Mouse (Mus musculus) adrenal gland, adult 8-10 months (tissue): ENCODE measurements around the gene Lrrc58. TPM values are rescaled to one million over a fixed set of nuclear protein-coding genes. Genes with fewer than 3 reads are reported as not detected.

Experiments
- DNase-seq: peaks from one replicate; pipeline ENCODE4 v3.0.0; 2022
- total RNA-seq, 4 experiments: library from RNA; stranded (reverse); gene quantifications; 2 replicates each; pipeline ENCODE4 v1.2.4; 2022

Gene Lrrc58
- total RNA-seq, result 100 to 1,000 TPM; 130 to 206 (median 160) TPM

DNA sequence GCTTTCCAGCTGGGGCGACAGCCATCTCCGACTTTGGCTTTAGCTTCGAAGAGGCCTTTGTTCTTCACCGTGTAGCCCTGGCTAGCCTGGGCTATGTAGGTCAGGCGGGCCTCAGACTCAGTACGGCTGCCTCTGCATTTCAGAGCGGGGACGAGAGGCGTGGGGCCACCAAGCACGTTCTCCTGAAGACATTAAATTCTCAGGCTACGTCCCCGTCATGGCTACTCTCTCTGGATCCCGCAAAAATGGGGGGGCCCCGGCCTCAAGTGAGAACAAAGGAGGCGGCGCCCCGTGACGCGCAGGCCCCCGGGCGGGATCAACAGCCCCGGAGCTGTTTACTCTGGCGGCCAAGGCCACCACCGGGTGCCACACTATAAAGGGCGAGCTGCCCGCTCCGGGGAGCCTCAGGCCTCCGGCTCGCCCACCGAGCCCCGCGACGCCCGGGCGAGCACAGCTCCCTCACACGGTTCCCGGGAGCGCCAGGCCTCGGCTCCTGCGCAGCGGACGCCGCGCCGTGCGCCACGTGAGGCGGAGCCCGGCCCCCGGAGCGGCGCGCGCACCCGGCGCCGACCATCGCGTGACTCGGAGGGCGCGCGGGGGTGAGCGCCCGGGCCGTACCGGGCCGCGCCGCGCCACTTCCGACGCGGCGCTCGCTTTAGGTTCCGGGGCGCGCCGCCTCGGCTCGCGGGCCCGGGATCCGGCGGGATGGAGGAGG lies at the start of gene Lrrc58:
Lrrc58 (plus strand) TSS at position 599 of the 715 bp plus-strand sequence.
- DNase-seq, result peak; percentile 78

DNA sequence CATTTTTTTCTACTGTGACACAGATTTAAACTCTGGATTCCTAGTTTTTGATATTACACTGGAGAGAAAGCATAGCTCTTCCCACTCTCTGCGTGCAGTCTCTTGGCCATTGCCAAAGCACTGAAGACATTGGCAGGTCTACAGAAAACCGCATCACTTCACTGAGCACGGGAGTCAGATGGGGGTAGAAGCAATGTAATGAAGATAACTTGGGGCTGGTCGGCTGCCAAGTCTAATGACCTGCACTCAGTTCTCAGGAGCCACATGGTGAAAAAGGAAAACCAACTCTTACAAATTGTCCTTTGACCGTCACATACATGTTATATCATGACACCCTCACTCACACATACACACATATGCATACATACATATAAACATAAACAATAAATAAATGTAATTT lies 44.2 kb upstream of the Lrrc58 start:
- no peak for DNase-seq

DNA sequence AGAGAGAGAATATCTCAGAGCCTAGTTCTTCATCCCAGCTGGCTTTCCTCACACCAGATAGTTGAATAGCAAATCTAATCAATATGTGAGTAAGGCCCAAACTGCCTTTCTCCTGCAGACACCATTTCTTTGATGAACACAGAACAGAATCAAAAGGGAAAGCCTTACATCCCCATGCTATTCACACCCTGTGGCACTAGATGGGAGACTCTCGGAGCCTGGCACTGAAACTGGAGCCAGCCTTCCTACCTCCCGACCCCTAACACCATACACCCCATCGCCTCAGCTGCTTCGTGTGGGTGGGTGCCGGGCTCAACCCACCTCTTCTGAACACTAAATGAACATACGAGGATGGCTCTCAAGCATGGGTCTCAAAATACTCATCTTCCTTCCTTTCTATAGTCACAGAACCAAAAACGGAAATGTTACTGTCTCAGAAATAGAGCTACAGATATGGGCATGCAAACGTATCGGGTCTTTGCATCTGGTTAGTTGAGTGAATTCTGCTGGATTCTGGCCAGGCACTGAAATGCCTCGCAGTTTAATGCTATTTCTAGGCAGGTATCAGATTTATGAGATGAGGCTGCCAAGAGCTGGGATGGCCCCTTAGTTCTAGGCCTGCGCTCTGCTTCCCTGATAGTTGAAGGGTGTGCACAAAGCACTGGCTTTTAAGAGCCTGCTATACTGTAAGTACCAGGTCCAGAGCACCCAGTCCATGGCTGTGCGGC lies 43.2 kb upstream of the Lrrc58 start:
- DNase-seq, result no peak

DNA sequence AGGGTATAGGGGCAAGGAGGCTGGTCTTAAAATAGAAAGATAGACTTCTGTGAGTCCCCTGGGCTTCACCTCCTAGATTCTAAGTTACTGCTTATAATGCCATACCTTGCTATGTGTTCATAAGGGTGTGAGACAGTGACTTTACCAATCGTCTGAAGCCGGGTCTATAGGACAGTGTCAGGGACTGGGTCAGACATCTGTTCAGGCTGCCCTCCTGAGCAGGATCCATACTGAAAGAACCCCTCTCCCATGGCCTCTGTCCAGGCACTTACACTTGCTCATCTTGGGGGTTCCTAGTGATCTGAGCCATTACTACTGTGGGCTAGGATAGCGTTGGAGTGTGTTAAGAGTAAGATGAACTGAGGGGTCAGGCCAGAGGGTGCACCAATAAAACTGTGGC lies 41.9 kb upstream of the Lrrc58 start:
- DNase-seq, result no peak

DNA sequence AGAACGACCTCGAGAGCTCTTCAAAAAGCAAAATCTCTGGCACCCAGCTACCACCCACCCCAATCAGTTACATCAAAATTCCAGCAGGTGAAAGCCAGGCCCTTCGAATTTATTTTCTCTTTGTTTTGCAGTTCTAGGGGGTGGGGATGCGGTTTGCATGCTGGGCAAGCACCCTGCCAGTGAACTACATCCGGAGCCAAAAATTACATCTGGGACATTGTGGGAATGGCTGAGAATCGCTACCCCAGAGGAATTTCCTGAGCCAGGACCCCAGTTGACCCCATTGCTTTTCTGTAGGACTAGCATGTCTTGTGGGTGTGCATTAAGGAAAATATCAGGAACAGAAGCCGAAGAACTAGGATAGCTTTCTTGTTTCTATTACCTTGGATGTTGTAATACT lies 37.1 kb upstream of the Lrrc58 start:
- no peak for DNase-seq

DNA sequence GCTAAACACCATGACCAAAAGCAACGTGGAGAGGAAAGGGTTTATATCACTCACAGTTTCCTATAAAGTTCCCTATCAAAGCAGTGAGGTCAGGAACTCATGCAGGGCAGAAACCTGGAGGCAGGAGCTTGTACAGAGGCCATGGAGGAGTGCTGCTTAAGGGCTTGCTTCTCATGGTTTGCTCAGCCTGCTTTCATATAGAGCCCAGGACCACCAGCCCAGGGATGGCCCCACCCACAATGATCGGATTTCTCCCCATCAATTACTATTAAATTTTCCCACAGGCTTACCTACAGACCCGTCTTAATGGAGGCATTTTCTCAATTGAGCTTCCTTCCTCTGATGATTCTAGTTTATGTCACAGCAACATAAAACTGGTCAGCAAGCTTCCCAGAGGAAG lies 30.6 kb upstream of the Lrrc58 start:
- DNase-seq, result no peak

DNA sequence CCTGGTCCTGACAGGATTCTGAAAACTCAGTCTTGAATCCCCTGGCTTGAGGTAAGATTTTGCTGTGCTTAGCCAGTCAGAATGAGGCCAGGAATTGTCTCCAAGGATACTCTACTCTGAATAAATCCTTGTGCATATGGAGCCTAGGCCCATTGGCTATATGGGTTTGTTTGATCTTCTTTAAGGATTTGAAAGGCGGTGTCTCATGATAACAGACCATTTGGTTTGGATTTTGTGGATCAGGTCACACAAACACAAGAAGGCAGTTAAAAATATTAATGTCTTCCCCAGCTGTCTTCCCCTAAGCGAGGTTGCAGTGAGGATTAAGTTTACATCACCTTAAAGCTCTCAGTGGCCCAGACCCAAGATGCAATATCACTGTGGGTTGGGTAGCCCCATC lies 25.8 kb upstream of the Lrrc58 start:
- no peak for DNase-seq

DNA sequence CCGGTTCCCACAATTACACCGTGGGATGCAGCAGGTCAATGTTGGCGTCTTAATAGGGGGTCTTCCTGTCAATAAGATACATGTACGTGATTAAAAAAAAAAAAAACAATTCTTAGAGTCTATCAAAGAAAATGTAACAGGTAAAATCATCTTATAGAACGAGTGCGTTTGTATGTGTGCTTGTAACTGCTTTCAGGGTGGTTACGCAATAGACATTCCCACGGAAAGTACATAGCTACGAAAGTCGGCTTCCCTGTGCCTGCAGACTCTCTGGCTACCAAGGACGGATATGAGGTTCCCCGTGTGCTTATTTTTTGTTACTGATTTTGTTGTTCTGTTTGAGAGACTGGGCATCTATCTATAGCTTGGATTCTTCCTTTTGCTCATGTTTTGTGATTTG lies 24.4 kb upstream of the Lrrc58 start:
- DNase-seq, result no peak

DNA sequence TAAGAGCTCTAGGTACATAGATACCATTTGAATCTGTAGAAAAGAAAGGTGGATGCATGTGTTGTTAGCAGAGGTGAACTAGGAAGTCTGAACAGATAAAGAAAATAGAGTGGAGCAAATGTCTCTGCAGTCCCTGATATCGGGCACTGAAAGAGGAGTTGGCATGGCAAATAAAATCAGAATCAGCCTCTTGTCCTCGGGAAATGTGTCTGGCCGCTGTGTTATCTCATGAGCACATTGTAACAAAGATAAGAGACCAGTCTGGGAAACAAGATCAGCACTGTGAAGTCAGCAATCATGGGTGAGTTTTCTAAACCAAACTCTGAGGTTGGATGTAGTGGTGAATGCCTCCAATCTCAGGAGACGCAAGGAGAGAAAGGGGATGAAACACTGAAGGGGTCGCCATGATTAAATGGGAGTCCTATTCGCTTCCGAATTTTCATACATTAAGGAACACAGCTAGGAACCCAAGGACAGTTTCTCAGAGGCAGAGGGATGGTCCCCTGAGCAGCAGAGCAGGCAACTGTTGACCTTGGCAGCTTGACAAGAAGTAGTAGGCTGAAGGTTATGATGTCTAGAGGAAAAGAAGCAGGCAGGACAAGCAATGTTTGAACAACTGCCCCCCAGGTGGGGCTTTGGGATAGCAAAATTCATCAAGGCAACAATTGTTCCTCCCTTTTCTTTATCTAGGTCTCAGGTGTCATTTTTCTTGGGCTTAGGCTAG lies 22.8 kb upstream of the Lrrc58 start:
- no peak for DNase-seq

DNA sequence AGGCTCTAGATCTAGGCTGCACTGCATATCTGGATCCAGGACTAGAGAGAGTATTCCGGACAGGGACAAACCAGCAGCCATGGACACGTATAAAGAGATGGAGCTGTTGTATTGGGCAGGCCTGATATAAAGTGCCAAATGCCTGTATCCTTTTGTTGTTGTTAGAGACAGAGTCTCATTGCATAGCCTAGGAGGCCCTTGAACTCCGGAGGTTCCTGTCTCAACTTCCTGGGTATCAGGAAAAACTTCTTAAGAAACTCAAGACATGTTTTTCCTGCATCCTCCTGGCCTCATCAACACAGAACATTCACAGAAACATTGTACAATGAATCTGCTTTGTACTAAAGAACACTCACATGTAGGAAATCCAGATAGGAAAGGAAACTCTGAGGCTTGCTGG lies 21.1 kb upstream of the Lrrc58 start:
- DNase-seq, result no peak

DNA sequence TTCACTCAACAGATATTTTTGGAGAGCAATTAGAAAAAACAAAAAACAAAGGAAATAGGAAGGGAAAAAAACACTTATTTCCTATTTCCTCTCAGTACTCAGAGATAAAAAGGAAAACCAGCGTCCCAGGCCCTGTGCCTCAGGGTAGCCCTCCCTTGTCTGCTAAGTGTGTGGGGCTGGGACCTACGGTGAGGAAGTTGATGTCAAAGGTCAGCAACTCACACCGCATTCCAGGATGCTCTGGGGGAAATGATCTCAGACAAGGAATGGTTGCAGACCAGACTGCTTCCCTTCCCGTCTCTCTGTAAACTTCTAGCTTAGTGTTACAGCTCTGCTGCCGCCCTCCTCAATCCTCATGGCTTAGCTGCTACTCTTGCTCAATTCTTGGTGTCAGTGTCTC lies 16.8 kb upstream of the Lrrc58 start:
- DNase-seq, result peak; percentile 49

DNA sequence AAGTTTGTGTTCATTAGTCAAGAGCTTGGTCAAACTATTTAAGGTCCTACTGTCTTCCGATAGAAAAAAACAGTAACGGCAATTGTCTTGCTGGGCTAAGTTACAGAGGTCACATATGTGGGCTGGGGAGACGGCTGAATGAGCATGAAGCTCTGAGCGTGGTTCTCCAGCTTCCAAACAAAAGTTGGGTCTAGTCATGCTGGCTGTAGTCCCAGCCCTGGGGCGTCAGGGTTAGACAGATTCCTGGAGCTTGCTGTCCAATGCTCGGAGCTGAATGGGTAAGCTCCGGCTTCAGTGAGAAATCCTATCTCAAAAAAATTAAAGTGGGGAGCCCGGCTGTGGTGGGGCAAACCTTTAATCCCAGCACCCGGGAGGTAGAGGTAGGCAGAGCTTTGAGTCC lies 14.9 kb upstream of the Lrrc58 start:
- DNase-seq, result no peak

DNA sequence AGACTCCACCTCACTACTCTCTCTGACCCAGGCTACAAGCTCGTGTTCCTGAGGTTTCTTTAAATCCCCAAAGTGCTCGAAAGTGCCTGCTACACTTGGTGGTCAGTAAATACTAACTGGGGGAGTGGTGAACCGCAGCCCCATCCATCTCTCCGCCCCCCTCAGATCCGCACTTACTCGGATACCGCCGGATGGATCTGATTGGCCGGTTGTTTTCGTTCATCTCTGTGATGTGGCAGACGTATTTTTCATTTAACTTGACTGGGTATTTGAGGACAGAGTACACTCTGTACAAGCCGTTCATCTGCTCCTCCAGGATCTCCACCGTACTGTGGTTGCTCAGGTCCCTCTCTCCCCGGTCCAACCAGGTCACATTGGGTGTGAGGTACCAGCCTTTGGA lies 14.1 kb upstream of the Lrrc58 start:
- DNase-seq, result no peak

DNA sequence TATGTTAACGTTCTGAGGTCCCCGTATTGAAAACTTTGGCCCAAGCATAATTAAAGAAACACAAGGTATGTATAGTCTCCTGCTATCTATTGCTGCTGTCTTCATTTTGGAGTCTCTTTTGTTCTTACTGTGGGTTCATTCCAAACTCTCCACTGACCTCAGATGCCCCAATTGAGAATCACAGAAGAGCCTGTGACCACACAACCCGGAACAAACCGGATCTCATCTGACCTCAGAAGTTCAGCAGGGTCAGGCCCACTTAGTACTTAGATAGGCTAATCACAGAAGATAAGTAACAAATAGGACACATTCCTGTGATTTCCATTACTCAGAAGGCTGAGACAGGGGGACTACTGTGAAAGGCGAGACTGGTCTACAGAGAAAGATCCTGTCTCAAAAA lies 13.6 kb upstream of the Lrrc58 start:
- no peak for DNase-seq

DNA sequence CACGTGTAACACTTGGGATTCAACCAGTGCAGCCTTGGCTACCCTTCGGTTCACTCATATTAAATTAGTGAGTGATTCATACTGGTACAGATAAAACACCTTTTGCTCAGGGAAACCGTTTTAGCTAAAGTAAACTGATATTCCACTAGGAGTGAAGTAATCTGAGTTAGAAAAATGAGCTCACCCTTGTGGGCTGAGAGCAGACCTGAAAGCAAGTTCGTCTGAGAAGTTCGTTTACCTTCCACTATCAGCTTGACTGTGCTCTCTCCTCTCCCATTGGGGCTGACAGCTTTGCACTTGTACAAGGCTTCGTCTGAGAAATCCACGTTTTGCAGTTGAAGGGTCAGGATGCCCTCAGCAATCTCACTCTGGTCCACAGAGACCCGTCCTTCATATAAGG lies 12.6 kb upstream of the Lrrc58 start:
- no peak for DNase-seq

DNA sequence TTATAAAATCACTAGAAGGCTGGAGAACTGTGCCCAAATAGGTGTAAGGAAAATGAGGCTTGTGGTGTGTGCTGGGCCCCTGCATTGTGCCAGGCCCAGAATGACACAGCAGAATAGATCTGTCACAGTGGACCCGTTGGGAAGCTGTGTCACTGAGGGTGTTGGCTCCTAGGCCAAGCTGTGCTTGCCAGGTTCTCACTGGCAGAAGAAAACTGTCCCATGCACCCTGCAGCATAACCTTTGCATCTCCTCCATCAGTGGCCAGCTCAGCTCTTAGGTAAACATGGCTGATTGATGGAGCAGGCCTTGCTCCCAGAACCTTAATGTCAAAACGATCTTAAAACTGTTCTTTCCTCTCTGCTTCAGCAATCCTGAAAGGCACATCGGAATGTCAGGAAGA lies 11.9 kb upstream of the Lrrc58 start:
- no peak for DNase-seq

DNA sequence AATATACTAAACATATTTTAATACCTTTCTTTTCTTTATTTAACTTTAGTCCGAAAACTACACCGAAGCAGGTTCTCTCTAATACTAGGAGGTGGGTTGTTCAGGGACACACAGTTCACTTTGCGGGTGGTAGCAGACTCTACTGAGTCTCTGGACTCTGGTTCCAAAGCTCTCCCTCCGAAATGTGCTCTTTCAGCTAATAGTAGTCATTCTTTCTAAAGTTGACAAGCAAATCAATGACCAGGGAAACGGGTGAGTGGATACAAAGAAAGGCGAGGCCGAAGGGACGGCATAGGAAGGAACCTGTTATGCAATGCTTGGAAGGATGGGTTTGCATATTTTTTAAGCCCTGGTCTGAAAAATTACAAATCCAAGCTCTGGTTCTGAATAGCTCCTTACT lies 10.7 kb upstream of the Lrrc58 start:
- no peak for DNase-seq

DNA sequence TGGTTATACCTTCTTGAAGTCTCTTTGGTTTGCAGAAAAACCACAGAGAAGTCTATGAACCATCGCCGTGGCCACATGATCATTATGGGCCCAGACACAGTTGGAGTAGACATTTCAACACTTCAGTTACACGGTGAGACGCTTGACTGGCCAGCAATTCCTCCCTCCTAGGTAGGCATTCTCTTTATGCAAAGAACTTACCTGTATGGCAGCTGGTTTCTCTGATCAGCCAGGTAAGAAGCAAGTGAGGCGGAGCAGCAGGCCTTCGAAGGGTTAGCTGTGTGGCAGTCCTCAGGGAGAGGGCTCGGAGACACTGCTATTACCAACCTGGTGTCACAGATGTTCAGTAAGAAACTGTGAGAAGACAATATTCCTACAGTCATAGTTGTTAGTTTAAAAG lies 8.0 kb upstream of the Lrrc58 start:
- no peak for DNase-seq

DNA sequence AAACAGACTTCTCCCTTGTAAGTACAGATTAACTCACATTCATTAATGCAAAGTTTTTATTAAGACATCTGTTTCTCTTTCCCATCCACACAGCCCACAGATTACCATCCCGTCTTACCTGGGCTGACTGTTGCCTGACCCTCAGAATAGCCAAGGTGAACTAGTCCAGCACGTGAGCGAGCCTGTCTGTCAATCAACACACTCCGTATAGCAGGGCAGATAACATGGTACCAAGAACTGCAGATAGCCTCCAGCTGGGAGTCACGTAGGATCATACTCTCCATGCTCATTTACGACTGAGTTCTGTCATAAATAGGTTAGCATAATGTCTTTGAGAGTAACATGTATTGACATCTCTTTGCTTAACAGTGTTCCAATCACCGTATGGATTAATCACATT lies 7.2 kb upstream of the Lrrc58 start, which contains the start of gene Gm36028:
Gm36028 (minus strand) TSS at position 118 of the 400 bp plus-strand sequence.
- DNase-seq, result no peak

DNA sequence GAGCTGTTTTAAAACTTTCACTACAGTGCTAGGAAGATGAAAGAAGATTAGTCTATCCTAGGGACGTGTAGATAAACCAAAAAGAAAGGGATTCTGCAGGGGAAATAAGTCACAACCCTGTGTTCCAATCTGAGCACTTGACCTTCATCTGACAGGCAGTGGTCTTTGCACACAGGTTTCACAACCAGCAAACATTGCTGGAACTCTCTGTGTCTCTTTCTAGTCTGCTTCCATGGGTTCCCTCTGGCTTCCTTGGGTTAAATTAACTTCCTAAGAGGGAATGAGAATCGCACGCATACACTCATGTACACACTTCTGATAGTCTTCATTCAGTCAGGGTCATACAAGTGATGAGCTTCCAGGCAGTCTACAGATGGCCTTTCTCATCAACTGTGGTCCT lies 4.3 kb upstream of the Lrrc58 start:
- DNase-seq, result no peak

DNA sequence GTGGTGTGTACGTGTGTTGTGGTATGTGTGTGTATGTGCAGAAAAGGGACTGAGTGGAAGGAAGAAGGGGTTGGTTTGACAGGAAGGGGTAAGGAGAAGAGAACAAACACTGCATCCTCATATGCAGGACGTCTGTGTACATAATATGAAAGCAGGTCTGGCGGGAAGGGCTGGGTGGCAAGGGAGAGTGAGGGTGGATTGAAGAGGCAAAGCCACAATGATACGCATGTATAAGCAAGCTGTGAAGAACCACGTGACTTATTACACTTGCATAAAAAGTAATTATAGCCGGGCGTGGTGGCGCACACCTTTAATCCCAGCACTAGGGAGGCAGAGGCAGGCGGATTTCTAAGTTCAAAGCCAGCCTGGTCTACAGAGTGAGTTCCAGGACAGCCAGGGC lies 2.3 kb upstream of the Lrrc58 start:
- DNase-seq, result no peak

DNA sequence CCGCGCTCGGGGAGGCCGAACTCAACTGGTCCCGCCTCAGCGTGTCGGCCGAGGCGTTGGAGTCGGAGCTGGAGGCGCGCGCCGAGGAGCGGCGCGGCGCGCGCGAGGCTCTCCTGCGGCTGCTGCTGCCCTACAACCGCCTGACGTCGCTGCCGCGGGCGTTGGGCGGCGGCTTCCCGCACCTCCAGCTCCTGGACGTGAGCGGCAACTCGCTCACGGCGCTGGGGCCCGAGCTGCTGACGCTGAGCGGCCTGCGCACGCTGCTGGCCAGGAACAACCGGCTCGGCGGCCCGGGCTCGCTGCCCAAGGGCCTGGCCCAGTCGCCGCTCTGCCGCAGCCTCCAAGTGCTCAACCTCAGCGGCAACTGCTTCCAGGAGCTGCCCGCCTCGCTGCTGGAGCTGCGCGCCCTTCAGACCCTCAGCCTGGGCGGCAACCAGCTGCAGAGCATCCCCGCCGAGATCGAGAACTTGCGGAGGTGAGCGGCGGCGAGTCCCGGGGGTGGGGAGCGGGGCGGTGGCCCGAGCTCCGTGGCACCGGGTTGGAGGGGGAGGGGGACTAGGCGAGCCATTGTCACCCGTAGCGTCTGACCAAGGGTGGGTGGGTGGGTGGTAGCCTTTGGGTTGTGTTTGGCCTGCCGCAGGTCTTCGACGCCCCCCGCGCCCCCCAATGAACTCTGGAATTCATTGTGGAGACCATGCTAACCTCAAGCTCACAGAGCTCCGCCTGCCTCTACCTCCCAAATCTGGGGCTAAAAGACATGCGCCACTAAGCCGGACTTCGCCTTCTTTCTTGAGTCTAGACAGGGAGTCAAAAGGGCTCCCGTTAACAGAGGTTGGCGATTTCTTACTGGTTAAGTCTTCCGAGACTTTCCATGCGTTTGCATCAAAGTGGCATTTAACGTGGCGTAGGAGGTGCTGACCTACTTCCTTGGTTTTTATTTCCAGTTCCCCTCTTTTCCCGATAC lies 599 bp downstream of the Lrrc58 start:
- DNase-seq, result no peak
